Mouse (Mus musculus) adrenal gland, adult (tissue): Measurements from ENCODE around the gene Iglon5.

Source experiments
- DNase-seq, 2 experiments: peaks; one replicate each; pipeline ENCODE4 v3.0.0; 2022 to 2023; ENCODE audit warnings: low spot score in 1 of 2; ENCODE audit not compliant: inconsistent age in 2 of 2

Gene Iglon5

GRCm38 (mm10) chr7:43466099-43466694 lies 23.7 kb downstream of the Iglon5 start:
- peak; percentile 84 to 93 for DNase-seq

DNA sequence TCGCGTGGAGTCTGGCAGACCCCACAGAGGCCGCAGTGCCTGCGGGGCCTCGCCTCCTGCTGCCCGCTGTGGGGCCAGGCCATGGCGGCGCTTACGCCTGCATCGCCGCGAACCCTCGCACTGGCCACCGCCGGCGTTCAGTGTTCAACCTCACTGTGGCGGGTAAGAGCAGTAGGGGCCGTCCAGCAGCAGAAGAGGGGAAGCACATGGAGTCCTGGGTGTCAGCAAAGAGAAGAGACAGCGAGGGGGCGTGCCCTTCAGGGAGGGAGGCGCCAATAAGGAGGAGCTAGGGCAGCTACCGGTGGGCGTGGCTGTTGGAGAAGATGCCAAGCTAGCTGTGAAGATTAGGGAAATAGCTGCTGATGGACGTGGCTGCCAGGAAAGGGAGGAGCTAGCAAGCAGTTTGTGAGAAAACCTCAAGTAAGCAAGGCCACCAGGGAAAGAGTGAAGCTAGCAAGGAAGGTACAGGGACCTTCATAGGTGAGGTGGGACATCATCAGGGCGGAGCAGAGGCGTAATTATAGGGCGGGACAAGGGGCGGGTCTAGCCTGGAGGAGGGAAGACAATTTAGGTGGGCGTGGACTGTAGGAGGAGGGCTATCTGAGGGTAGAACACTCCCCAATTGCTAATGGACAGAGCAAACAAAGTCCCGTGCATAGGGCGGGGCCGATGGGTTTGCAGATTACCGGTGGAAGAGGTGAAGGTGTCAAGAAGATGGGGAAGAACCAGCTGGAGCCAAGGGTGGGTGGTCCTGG lies 24.4 kb downstream of the Iglon5 start:
- DNase-seq = peak; percentile 91 to 96

DNA sequence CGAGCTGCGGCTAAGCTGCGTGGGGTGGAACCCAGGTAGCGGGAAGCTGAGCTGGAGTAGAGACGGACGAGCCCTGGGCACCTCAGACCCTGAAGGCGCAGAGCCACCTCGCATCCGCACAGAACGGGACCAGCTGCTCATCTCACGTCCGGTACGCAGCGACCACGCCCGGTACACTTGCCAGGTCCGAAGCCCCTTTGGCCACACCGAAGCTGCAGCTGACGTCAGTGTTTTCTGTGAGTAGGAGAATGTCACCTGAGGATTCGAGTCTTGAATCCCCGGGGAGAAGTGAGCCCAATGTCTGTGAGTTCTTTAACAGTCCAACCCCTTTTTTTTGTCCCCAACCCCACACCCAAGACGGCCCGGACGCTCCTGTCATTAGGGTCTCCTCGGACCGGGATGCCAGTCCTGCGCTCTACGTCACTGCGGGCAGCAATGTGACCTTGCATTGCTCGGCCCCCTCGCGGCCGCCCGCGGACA lies 25.0 kb downstream of the Iglon5 start:
- DNase-seq = peak in 1 of 2 experiments; percentile 50

GRCm38 (mm10) chr7:43463976-43464375 lies 25.9 kb downstream of the Iglon5 start:
- DNase-seq = no peak

DNA sequence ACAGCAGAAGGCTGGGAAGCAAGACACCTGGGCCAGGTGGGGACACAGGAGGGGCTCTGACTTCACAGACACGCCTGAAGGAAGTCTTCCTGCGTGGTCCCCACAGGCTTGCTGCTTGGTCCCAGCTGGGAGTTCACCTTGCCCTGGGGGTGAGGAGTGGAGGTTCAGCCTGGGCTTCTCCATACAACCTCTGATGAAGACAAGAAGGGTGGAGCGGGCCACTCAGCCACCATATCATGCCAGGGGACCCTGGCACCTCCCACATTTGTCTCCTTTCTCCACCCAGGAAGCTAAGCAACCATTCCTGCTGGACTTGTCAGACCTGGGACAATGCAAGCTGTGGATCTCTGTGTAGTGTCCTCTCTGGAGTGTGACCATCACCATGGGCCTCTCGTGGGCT lies 27.0 kb downstream of the Iglon5 start, which contains the start of gene Vsig10l:
Gene Vsig10l (plus strand): TSS at position 301 of the 400 bp plus-strand sequence.
- DNase-seq = no peak

GRCm38 (mm10) chr7:43454371-43454770 lies 35.5 kb downstream of the Iglon5 start:
- DNase-seq = no peak

GRCm38 (mm10) chr7:43453599-43454355 lies 36.1 kb downstream of the Iglon5 start:
- peak in 1 of 2 experiments; percentile 53 for DNase-seq

DNA sequence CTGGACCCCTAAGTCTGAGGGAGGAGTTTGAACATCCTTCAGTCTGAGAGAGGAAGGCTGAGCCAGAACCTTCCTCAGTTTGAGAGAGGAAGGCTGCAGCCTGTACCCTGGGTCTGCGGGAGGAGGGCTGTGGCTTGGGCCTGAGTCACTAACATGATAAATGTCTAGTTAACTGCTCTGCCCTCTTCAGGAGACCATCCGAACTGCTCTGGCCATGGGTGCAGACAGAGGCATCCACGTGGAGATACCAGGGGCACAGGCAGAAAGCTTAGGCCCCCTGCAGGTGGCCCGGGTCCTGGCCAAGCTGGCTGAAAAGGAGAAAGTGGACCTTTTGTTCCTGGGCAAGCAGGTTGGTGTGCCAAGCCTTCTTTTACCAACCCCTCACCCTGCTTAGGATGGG lies 37.3 kb downstream of the Iglon5 start:
- peak; percentile 51 to 70 for DNase-seq

DNA sequence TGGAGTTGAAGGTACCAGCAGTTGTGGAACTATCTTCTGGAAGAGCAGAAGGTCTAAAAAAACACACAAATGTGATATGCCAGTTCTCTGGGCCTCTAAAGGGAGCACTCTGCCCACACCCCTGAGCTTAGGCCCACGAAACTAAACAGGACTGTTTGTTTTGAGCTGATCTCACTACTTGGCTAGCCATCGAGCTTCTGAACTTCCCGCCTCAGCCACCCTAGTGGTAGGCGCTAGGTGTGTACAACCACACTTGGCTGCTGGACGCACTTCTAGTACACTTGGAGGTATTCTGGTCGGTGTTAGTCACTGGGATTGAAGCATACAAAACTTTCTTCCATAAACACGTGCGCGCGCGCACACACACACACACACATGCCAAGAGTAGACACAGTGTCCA lies 38.1 kb downstream of the Iglon5 start:
- DNase-seq = no peak

DNA sequence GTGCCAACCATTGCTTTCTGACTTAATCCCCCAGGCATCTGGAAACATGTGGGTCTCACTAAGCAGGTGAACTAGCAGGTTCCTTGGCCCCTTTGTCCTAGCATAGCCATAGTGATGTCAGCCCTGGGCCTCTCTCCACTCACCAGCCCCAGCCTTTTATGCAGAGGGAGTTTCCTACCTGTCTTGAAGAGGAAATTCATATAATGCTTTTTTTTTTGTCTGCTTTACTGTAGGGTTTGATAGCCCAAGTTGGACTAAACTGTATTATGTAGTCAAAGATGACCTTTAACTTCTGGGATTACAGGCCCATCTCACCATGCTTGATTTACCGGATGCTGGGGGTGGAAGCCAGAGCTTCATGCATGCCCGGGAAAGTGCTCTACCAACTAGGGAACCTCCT lies 40.1 kb downstream of the Iglon5 start:
- no peak for DNase-seq

DNA sequence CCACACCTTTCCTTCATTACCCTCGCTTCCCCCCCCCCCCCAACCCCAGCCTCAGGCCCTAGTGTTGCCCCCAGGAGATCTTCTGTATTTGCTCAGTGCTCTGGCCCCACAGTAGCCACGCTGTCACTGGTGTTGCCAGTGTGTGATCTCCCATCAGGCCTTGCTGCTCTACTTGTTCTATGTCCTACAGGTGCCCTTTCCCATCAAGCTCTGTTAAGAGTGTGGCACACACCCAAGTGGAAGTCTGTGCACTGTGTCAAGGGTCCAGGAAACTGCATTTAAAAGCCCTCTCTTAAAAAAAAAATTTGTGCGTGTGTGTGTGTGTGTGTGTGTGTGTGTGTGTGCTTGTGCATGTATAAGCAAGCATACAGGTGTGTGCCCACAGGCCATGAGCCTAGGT lies 41.6 kb downstream of the Iglon5 start:
- DNase-seq = no peak

- DNase-seq = no peak
These were observed 42.1 kb downstream of the Iglon5 start for GRCm38 (mm10) chr7:43447801-43448200.

DNA sequence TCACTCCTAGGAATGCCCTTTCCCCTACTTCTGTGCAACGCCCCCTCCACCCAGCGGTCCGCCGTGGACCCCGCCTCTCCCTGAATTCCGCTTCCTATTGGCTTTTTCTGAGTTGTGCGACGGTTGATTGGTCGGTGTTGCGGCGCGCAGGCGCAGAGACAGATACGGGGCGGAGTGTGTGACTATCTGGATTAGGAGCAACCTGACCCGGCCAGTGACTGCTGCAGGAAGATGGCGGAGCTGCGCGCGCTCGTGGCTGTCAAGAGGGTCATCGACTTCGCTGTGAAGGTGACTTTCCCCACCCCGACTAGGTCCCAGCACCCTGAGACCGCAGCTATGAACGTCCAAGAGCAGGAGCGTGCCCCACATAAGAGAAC lies 46.0 kb downstream of the Iglon5 start, which contains the start of the genes Etfb and Gm45233:
Gene Etfb (plus strand): TSS at position 167 of the 377 bp plus-strand sequence.
Gene Gm45233 (plus strand): TSS at position 212 of the 377 bp plus-strand sequence.
- DNase-seq = peak; percentile 97 to 98

- DNase-seq = peak; percentile 90 to 96
These were observed 46.6 kb downstream of the Iglon5 start for GRCm38 (mm10) chr7:43443126-43443916.

GRCm38 (mm10) chr7:43442684-43443083 lies 47.2 kb downstream of the Iglon5 start:
- DNase-seq = no peak

- no peak for DNase-seq
These were observed 48.8 kb downstream of the Iglon5 start for GRCm38 (mm10) chr7:43441071-43441470.

DNA sequence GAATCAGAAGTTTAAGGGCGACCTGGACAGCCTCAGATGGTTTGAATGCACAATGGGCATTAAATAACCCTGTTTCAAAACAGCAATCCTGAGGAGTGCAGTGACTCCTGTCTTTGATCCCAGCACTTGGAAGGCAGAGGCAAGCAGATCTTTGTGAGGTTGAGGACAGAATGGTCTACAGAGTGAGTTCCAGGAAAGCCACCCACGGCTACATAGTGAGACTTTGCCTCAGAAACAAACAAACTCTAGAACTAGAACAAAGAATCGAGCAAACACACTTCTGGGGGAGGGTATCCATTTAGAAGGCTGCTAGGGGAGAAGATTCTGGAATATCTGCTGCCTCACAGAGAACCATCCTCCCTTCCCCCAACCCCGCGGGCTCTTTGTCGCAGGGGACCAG lies 49.4 kb downstream of the Iglon5 start, which contains the start of gene Cldnd2:
Gene Cldnd2 (plus strand): TSS at position 301 of the 400 bp plus-strand sequence.
- DNase-seq = no peak

GRCm38 (mm10) chr7:43438611-43439010 lies 51.3 kb downstream of the Iglon5 start:
- DNase-seq = no peak

DNA sequence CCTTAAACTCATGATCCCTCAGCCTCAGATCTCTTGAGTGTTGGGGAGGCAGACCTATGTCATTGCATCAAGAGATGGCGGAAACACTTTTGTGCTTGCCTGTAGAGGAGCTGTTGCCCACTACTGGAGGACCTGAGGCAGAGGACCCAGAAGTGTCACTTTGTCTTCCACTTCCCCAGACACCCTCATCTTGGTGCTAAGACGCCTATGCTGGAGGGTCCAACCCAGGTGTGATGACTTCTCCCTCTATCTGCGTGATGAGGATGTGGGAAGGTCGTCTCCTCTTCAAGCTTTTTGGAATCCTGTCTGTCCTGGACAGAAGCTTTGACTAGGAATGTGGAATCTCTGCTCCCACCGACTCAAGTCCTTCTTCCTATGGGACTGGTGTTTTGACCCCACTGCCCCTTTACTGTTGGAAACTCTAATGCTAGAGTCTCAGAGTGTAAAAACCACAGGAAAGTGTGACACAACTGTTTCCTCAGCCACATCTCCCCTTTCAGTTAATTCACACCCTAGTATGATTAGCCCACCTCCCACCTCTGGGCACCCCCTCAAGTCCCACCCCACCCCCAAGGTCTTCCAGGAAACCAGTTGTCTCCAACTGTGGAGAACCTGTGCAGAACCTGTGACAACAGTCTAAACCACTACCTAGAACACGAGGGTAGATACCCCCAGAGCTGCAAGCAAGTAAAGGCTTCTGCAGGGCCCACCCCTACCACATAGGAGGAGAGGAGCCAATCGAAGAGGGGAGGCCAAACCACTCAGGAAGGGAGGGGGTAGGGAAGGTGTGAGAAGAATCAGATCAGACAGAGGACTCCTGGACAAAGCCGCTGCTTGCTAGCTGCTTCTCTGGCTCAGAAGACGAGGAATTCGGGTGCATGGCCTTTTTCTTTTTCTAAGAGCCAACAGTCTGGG lies 53.3 kb downstream of the Iglon5 start, which contains the start of gene Nkg7:
Gene Nkg7 (plus strand): TSS at position 733 of the 915 bp plus-strand sequence.
- no peak for DNase-seq
